Mouse (Mus musculus) lung, postnatal 0 days (tissue): Measurements from ENCODE around the gene Mcub.

Source experiments
- CTCF ChIP-seq: IDR thresholded peaks from 2 replicates; pipeline ENCODE4 v1.5.1; 2016; ENCODE audit warnings: antibody characterized with exemption, mild to moderate bottlenecking
- EP300 ChIP-seq: IDR thresholded peaks from 2 replicates; pipeline ENCODE4 v1.6.1; 2016; ENCODE audit warnings: antibody characterized with exemption, mild to moderate bottlenecking, control low read depth

GRCm38 (mm10) chr3:129879913-129880312 is 90.1 kb downstream of the Mcub start:
- TF ChIP-seq CTCF (no peak), EP300 (no peak)
